Mouse (Mus musculus) adipocyte (in vitro differentiated cells): ENCODE results near the gene Eif3g.

Experiments used
- DNase-seq: peaks from one replicate; pipeline ENCODE4 v3.0.0-alpha.2; 2016; ENCODE audit warnings: low spot score

The Eif3g gene

GRCm38 (mm10) chr9:20857131-20857530 is 41.3 kb downstream of the Eif3g start:
- peak; percentile 78 for DNase-seq

GRCm38 (mm10) chr9:20850179-20850578 is 48.2 kb downstream of the Eif3g start:
- no peak for DNase-seq
